ENCODE assay signal across 9 mouse cellular contexts in genomic region chr10:3863411-3864195, GRCm38 (mm10).
DNase-seq lines count a peak whose midpoint lies in the region; ATAC-seq and TF ChIP-seq lines count a peak whose summit lies in the region.
"Had no signal": no experiment of that assay in that cellular context is flagged by ENCODE, and none has a peak within 500 bp of the region (broad histone marks: within the 10 kb centered on the region; RNA-seq: fewer than 3 reads in every experiment).

No protein-coding gene starts in this region.

- no peak for TF ChIP-seq POLR2A in brain, embryonic 14.5 days (IDR thresholded peaks at IDR 0.05; ENCODE audit: borderline replicate concordance, extremely low read depth, insufficient read depth, insufficient read length, poor library complexity, severe bottlenecking)

- no peaks in the 10 kb centered on the region for H3K9me3 ChIP-seq in hindbrain, embryonic 10.5 days
- no peaks in the 10 kb centered on the region for H3K9me3 ChIP-seq in midbrain, embryonic 14.5 days (ENCODE audit: control insufficient read depth, low read length)
- no peaks in the 10 kb centered on the region for H3K9me3 ChIP-seq in liver, postnatal 0 days (ENCODE audit: low read length)

- H3K27ac ChIP-seq in hindbrain, embryonic 10.5 days = peak overlapping the region; percentile 87
- peak overlapping the region; percentile 61 for H3K27ac ChIP-seq in midbrain, embryonic 14.5 days (replicated peaks; ENCODE audit: low read depth, low read length)
- H3K27ac ChIP-seq in liver, postnatal 0 days (ENCODE audit: low read depth) = no peak overlapping the region

- no peak for TF ChIP-seq EP300 in liver, postnatal 0 days (IDR thresholded peaks at IDR 0.05; ENCODE audit: low read depth)

- no peaks in the 10 kb centered on the region for H3K27me3 ChIP-seq in hindbrain, embryonic 10.5 days (ENCODE audit: insufficient read depth, poor library complexity, severe bottlenecking)
- H3K27me3 ChIP-seq in midbrain, embryonic 14.5 days (ENCODE audit: control insufficient read depth, insufficient read depth, low read length) = no peaks in the 10 kb centered on the region
- no peaks in the 10 kb centered on the region for H3K27me3 ChIP-seq in liver, postnatal 0 days (ENCODE audit: insufficient read depth, low read length)

- H3K4me3 ChIP-seq in hindbrain, embryonic 10.5 days = peak overlapping the region; percentile 52
- peak overlapping the region; percentile 25 for H3K4me3 ChIP-seq in midbrain, embryonic 14.5 days (replicated peaks; ENCODE audit: low read depth, low read length)
- no peak overlapping the region for H3K4me3 ChIP-seq in liver, postnatal 0 days (ENCODE audit: low read depth, low read length)
- H3K4me3 ChIP-seq: myocyte had no signal

- peak overlapping the region; percentile 36; the same call in 1 of the 2 replicates for H3K9ac ChIP-seq in midbrain, embryonic 14.5 days (replicated peaks; ENCODE audit: low read length)
- no peak overlapping the region for H3K9ac ChIP-seq in liver, postnatal 0 days (replicated peaks)

- H3K4me2 ChIP-seq in midbrain, embryonic 14.5 days (ENCODE audit: low read length) = peak overlapping the region; percentile 49
- H3K4me2 ChIP-seq in liver, postnatal 0 days (ENCODE audit: low read depth, low read length) = no peak overlapping the region

- H3K36me3 ChIP-seq in hindbrain, embryonic 10.5 days = no peaks in the 10 kb centered on the region; the same call in 1 of the 2 replicates
- H3K36me3 ChIP-seq in midbrain, embryonic 14.5 days (ENCODE audit: control insufficient read depth, insufficient read depth, low read length) = no peaks in the 10 kb centered on the region
- no peaks in the 10 kb centered on the region for H3K36me3 ChIP-seq in liver, postnatal 0 days (replicated peaks; ENCODE audit: insufficient read depth, low read length)

- TF ChIP-seq CTCF in brain, embryonic 14.5 days (IDR thresholded peaks at IDR 0.05; ENCODE audit: borderline replicate concordance, extremely low read depth, insufficient read depth, insufficient read length) = no peak
- TF ChIP-seq CTCF in liver, postnatal 0 days (IDR thresholded peaks at IDR 0.05; ENCODE audit: low read depth) = no peak

- peaks cover 55% of the 10 kb centered on the region for H3K4me1 ChIP-seq in hindbrain, embryonic 10.5 days (replicated peaks)
- peaks cover 25% of the 10 kb centered on the region for H3K4me1 ChIP-seq in midbrain, embryonic 14.5 days (ENCODE audit: control insufficient read depth, insufficient read depth, low read length)
- H3K4me1 ChIP-seq in liver, postnatal 0 days (ENCODE audit: insufficient read depth) = no peaks in the 10 kb centered on the region

- WGBS in hindbrain, embryonic 10.5 days = 9% methylated on average over 12 of the region's 12 CpGs
- WGBS in midbrain, embryonic 14.5 days = 2% methylated on average over 12 of the region's 12 CpGs
- WGBS in liver, postnatal 0 days (ENCODE audit: insufficient replicate concordance) = 42% methylated on average over 12 of the region's 12 CpGs

- peak; percentile 66 for ATAC-seq in midbrain, embryonic 14.5 days (ENCODE audit: low FRiP score, low TSS enrichment)
- no peak for ATAC-seq in activated CD4-positive, CD25-positive, alpha-beta regulatory T cell, adult 4 months
- ATAC-seq in liver, postnatal 0 days = no peak

- DNase-seq in NIH3T3 (ENCODE audit: low read depth) = peak; percentile 3
- DNase-seq in brain, embryonic 14.5 days (ENCODE audit: low read depth) = peak; percentile 85
- peak; percentile 50 for DNase-seq in hindbrain, embryonic 10.5 days (ENCODE audit: low spot score)
- peak; percentile 63 for DNase-seq in midbrain, embryonic 14.5 days
- DNase-seq in layer of hippocampus, adult 9-11 months = no peak
- DNase-seq in liver, postnatal 0 days = no peak
- DNase-seq: adrenal gland, postnatal 25 days had no signal

Comparison
In these comparisons a context has a peak if more than half of its experiments do, and no peak if none do; other contexts are left out.
1. DNase-seq: peak in NIH3T3 (single experiment), brain, embryonic 14.5 days (single experiment), hindbrain, embryonic 10.5 days (single experiment) and midbrain, embryonic 14.5 days (single experiment); none in layer of hippocampus, adult 9-11 months (single experiment) and liver, postnatal 0 days (single experiment).